Mouse (Mus musculus): ENCODE results near the gene Ripk3. TPM values are rescaled to one million over a fixed set of nuclear protein-coding genes. Genes with fewer than 3 reads are reported as not detected.
A peak's percentile ranks its signal among the peaks of the same experiment; 100 is the strongest.

Ripk3 gene
- polyA plus RNA-seq, 1 experiment from 2014 or later, result 24.1 TPM

DNA sequence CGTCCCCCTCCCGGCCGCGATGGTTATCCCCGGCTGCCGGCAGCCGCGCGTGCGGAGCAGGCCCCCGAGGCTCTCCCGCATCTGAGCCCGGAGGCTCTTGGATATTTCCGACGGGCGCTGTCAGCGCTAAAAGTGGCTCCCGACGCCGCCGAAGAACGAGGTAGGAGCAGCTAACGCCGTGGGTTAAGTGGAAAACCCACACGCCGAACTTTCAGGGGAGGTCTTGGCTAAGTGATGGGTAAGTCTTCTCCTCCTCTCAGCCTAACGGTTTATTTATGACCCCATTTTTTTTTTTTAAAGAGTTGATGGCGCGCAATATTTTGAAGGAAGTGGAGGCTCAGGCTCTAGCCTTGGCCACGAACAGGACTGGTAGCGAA is 42.8 kb downstream of the Ripk3 start:
- under 1% methylated on average over 31 of the region's 31 CpGs for WGBS
- no peaks in the 10 kb centered on the region for H3K9me3 ChIP-seq
- peaks cover 47% of the 10 kb centered on the region for H3K36me3 ChIP-seq (replicated peaks)

GRCm38 (mm10) chr14:55745180-55745860 is 43.3 kb downstream of the Ripk3 start, which contains the start of the genes Dhrs1 and Nop9:
TSS of gene Dhrs1 (minus strand) at chr14:55745690.
TSS of gene Nop9 (plus strand) at chr14:55745693.
- Histone ChIP-seq H3K4me3 (peak within 1 kb of the TSS; percentile 90), H3K27me3 (replicated peaks; ENCODE audit: low read depth, poor library complexity, severe bottlenecking) (no peaks in the 10 kb centered on the region), H3K9me3 (no peaks in the 10 kb centered on the region), H3K36me3 (replicated peaks) (peaks cover 47% of the 10 kb centered on the region), H3K4me1 (peaks cover 35% of the 10 kb centered on the region), H3K27ac (replicated peaks) (peak within 1 kb of the TSS; percentile 85)
- DNase-seq (ENCODE audit: low spot score), result peak; percentile 96
- WGBS, result 2% methylated on average over 48 of the region's 48 CpGs

More for the DNA sequence above, 42.8 kb downstream of the Ripk3 start:
- H3K27ac ChIP-seq (replicated peaks), result peak overlapping the region; percentile 85
- DNase-seq (ENCODE audit: low spot score), result no peak
- peaks cover 35% of the 10 kb centered on the region for H3K4me1 ChIP-seq
- no peaks in the 10 kb centered on the region for H3K27me3 ChIP-seq (replicated peaks; ENCODE audit: low read depth, poor library complexity, severe bottlenecking)
- peak overlapping the region; percentile 90 for H3K4me3 ChIP-seq

DNA sequence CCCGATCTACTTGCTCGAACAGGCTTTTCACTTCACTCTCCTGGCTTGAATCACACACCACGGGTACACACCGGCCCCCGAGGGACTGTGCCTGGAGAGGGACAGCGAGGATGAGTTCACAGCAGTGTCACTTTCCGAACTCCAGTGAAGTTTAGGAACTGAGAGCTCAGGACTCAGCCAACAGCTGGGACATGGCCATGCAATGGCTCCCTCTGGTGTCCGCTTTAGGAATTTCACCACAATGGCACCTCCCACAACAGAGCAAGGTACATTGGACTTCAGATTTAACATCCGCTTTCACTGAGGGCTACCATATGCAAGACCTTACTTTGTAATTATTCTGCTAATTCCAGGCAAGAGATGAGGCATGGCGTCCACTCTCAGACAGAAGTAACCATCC is 45.0 kb downstream of the Ripk3 start:
- Histone ChIP-seq H3K4me3 (peak overlapping the region; percentile 32; the same call in 1 of the 2 replicates), H3K27ac (replicated peaks) (no peak overlapping the region), H3K27me3 (replicated peaks; ENCODE audit: low read depth, poor library complexity, severe bottlenecking) (no peaks in the 10 kb centered on the region), H3K4me1 (peaks cover 35% of the 10 kb centered on the region), H3K9me3 (no peaks in the 10 kb centered on the region), H3K36me3 (replicated peaks) (peaks cover 47% of the 10 kb centered on the region)
- peak; percentile 86 for DNase-seq (ENCODE audit: low spot score)
- 22% methylated on average over 10 of the region's 10 CpGs for WGBS

DNA sequence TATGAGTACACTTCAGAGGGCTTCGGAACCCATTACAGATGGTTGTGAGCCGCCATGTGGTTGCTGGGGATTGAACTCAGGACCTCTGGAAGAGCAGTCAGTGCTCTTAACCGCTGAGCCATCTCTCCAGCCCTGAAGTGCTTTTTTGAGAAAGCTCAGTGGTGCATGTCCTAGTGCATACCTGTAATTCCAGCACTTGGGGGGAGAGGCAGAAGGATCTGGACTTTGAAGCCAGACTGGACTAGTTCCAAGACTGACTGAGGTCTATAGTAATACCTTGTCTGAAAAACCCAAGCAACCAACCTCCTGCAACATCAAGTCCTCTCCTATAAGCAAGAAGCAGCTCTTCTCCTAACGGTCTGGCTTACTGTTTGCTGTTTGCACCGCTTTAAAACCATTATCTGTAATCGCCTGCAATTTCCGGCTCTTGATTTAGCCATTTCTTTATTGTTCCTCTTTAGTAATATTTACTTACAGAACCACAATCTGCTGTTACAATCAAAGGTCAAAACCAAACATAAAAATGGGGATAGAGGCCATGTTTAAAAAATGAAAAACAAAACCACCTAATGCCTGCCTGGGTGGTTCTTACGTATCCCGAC is 51.5 kb downstream of the Ripk3 start:
- H3K4me3 ChIP-seq, result no peak overlapping the region
- H3K36me3 ChIP-seq (replicated peaks), result peaks cover 34% of the 10 kb centered on the region
- H3K27ac ChIP-seq (replicated peaks), result no peak overlapping the region
- no peak for DNase-seq (ENCODE audit: low spot score)
- no peaks in the 10 kb centered on the region for H3K4me1 ChIP-seq
- no peaks in the 10 kb centered on the region for H3K27me3 ChIP-seq (replicated peaks; ENCODE audit: low read depth, poor library complexity, severe bottlenecking)
- H3K9me3 ChIP-seq, result no peaks in the 10 kb centered on the region
- WGBS, result 88% methylated on average over 9 of the region's 9 CpGs

GRCm38 (mm10) chr14:55735758-55736157 is 52.9 kb downstream of the Ripk3 start:
- WGBS, result 89% methylated on average over 4 of the region's 4 CpGs
- no peak overlapping the region for H3K27ac ChIP-seq (replicated peaks)

DNA sequence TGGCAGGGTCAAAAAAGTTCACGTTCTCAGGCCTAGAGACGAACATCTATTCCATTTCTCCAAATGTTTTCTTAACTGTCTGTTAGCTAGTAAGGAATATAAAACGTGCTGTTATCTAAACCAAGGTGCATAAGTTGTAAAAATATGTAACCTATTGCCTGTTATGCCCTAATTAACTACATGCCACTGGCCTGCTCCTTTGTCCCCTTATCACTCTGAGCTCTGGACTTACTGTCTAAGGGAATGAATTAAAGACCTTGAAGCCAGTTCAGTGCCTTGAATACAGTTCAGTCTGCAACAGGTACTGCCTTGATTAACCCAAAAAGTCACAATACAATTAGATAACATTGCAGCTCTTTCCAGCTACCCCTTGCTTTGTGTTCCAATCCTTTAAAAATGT is 53.3 kb downstream of the Ripk3 start:
- 79% methylated on average over 3 of the region's 3 CpGs for WGBS

More at GRCm38 (mm10) chr14:55735758-55736157, 52.9 kb downstream of the Ripk3 start:
- DNase-seq (ENCODE audit: low spot score), result no peak
- H3K36me3 ChIP-seq (replicated peaks), result peaks cover 27% of the 10 kb centered on the region
- no peaks in the 10 kb centered on the region for H3K9me3 ChIP-seq
- 0 out of 2 replicates have a peak, but pooled peaks cover 2% of the 10 kb centered on the region for H3K27me3 ChIP-seq (replicated peaks; ENCODE audit: low read depth, poor library complexity, severe bottlenecking)
- no peak overlapping the region for H3K4me3 ChIP-seq
- no peaks in the 10 kb centered on the region for H3K4me1 ChIP-seq

More for the DNA sequence above, 53.3 kb downstream of the Ripk3 start:
- no peak for DNase-seq (ENCODE audit: low spot score)
- no peaks in the 10 kb centered on the region for H3K4me1 ChIP-seq
- H3K27ac ChIP-seq (replicated peaks), result no peak overlapping the region
- H3K36me3 ChIP-seq (replicated peaks), result peaks cover 23% of the 10 kb centered on the region
- no peak overlapping the region for H3K4me3 ChIP-seq
- no peaks in the 10 kb centered on the region for H3K9me3 ChIP-seq
- 0 out of 2 replicates have a peak, but pooled peaks cover 3% of the 10 kb centered on the region for H3K27me3 ChIP-seq (replicated peaks; ENCODE audit: low read depth, poor library complexity, severe bottlenecking)

Other genes starting within 250 kb of the Ripk3 start
- gene Pck2, start 248.6 kb downstream of the Ripk3 start, polyA plus RNA-seq (2016; fragmentation: Nextera tagmentation; extraction: Ambion mirVana), result 20.7 and 23.6 TPM in 2 replicates
- 65.9 and 74.1 TPM in 2 replicates for gene Dcaf11, start 228.9 kb downstream of the Ripk3 start, polyA plus RNA-seq (2016; fragmentation: Nextera tagmentation; extraction: Ambion mirVana)
- gene A730061H03Rik, start 228.5 kb downstream of the Ripk3 start, polyA plus RNA-seq (2016; fragmentation: Nextera tagmentation; extraction: Ambion mirVana), result not detected in 2 replicates
- gene Fitm1, start 213.2 kb downstream of the Ripk3 start, polyA plus RNA-seq (2016; fragmentation: Nextera tagmentation; extraction: Ambion mirVana), result 0.62 and 1.1 TPM in 2 replicates
- 105 and 108 TPM in 2 replicates for gene Psme1, start 210.7 kb downstream of the Ripk3 start, polyA plus RNA-seq (2016; fragmentation: Nextera tagmentation; extraction: Ambion mirVana)
- 6.0 and 6.6 TPM in 2 replicates for gene Emc9, start 203.6 kb downstream of the Ripk3 start, polyA plus RNA-seq (2016; fragmentation: Nextera tagmentation; extraction: Ambion mirVana)
- gene Psme2, start 197.8 kb downstream of the Ripk3 start, polyA plus RNA-seq (2016; fragmentation: Nextera tagmentation; extraction: Ambion mirVana), result 173 and 186 TPM in 2 replicates
- gene Rnf31, start 197.2 kb downstream of the Ripk3 start, polyA plus RNA-seq (2016; fragmentation: Nextera tagmentation; extraction: Ambion mirVana), result 18.6 and 21.4 TPM in 2 replicates
- 7.2 and 8.0 TPM in 2 replicates for gene Irf9, start 185.3 kb downstream of the Ripk3 start, polyA plus RNA-seq (2016; fragmentation: Nextera tagmentation; extraction: Ambion mirVana)
- gene Rec8, start 170.8 kb downstream of the Ripk3 start, polyA plus RNA-seq (2016; fragmentation: Nextera tagmentation; extraction: Ambion mirVana), result 6.5 and 7.1 TPM in 2 replicates
- 118 and 126 TPM in 2 replicates for gene Ipo4, start 152.9 kb downstream of the Ripk3 start, polyA plus RNA-seq (2016; fragmentation: Nextera tagmentation; extraction: Ambion mirVana)
- gene Gm49378, start 151.0 kb downstream of the Ripk3 start, polyA plus RNA-seq (2016; fragmentation: Nextera tagmentation; extraction: Ambion mirVana), result 0.89 and 1.4 TPM in 2 replicates
- 78.3 and 79.3 TPM in 2 replicates for gene Tm9sf1, start 145.1 kb downstream of the Ripk3 start, polyA plus RNA-seq (2016; fragmentation: Nextera tagmentation; extraction: Ambion mirVana)
- gene Tssk4, start 138.7 kb downstream of the Ripk3 start, polyA plus RNA-seq (2016; fragmentation: Nextera tagmentation; extraction: Ambion mirVana), result 0.74 and 0.82 TPM in 2 replicates
- gene Mdp1, start 128.4 kb downstream of the Ripk3 start, polyA plus RNA-seq (2016; fragmentation: Nextera tagmentation; extraction: Ambion mirVana), result 62.1 and 66.3 TPM in 2 replicates
- 60.7 and 64.7 TPM in 2 replicates for gene Gmpr2, start 116.9 kb downstream of the Ripk3 start, polyA plus RNA-seq (2016; fragmentation: Nextera tagmentation; extraction: Ambion mirVana)
- 628 and 638 TPM in 2 replicates for gene Nedd8, start 116.7 kb downstream of the Ripk3 start, polyA plus RNA-seq (2016; fragmentation: Nextera tagmentation; extraction: Ambion mirVana)
- 65.8 and 69.2 TPM in 2 replicates for gene Tinf2, start 107.0 kb downstream of the Ripk3 start, polyA plus RNA-seq (2016; fragmentation: Nextera tagmentation; extraction: Ambion mirVana)
- 0.70 and 0.90 TPM in 2 replicates for gene Tgm1, start 74.9 kb downstream of the Ripk3 start, polyA plus RNA-seq (2016; fragmentation: Nextera tagmentation; extraction: Ambion mirVana)
- 29.7 and 35.3 TPM in 2 replicates for gene Rabggta, start 66.6 kb downstream of the Ripk3 start, polyA plus RNA-seq (2016; fragmentation: Nextera tagmentation; extraction: Ambion mirVana)
- gene Dhrs1, start 43.2 kb downstream of the Ripk3 start, polyA plus RNA-seq (2016; fragmentation: Nextera tagmentation; extraction: Ambion mirVana), result 57.4 and 69.6 TPM in 2 replicates
- gene Nop9, start 43.2 kb downstream of the Ripk3 start, polyA plus RNA-seq (2016; fragmentation: Nextera tagmentation; extraction: Ambion mirVana), result 59.1 and 64.5 TPM in 2 replicates
- 0.16 TPM in 1 of 2 replicates, not detected in the other for gene Cideb, start 30.4 kb downstream of the Ripk3 start, polyA plus RNA-seq (2016; fragmentation: Nextera tagmentation; extraction: Ambion mirVana)
- 0.13 and 0.39 TPM in 2 replicates for gene Ltb4r2, start 27.4 kb downstream of the Ripk3 start, polyA plus RNA-seq (2016; fragmentation: Nextera tagmentation; extraction: Ambion mirVana)
- gene Ltb4r1, start 22.9 kb downstream of the Ripk3 start, polyA plus RNA-seq (2016; fragmentation: Nextera tagmentation; extraction: Ambion mirVana), result 0.10 and 0.35 TPM in 2 replicates
- 10.7 and 11.4 TPM in 2 replicates for gene Adcy4, start 4.8 kb downstream of the Ripk3 start, polyA plus RNA-seq (2016; fragmentation: Nextera tagmentation; extraction: Ambion mirVana)
- 94.5 and 113 TPM in 2 replicates for gene Nfatc4, start 34.3 kb upstream of the Ripk3 start, polyA plus RNA-seq (2016; fragmentation: Nextera tagmentation; extraction: Ambion mirVana)
- gene Nynrin, start 65.1 kb upstream of the Ripk3 start, polyA plus RNA-seq (2016; fragmentation: Nextera tagmentation; extraction: Ambion mirVana), result 36.0 and 38.1 TPM in 2 replicates
- 0.09 and 0.15 TPM in 2 replicates for gene Cbln3, start 95.5 kb upstream of the Ripk3 start, polyA plus RNA-seq (2016; fragmentation: Nextera tagmentation; extraction: Ambion mirVana)
- gene Khnyn, start 96.1 kb upstream of the Ripk3 start, polyA plus RNA-seq (2016; fragmentation: Nextera tagmentation; extraction: Ambion mirVana), result 31.0 and 33.0 TPM in 2 replicates
- gene Sdr39u1, start 111.4 kb upstream of the Ripk3 start, polyA plus RNA-seq (2016; fragmentation: Nextera tagmentation; extraction: Ambion mirVana), result 45.5 and 57.5 TPM in 2 replicates
- not detected in 2 replicates for gene Cma1, start 155.8 kb upstream of the Ripk3 start, polyA plus RNA-seq (2016; fragmentation: Nextera tagmentation; extraction: Ambion mirVana)
- gene Cma2, start 162.1 kb upstream of the Ripk3 start, polyA plus RNA-seq (2016; fragmentation: Nextera tagmentation; extraction: Ambion mirVana), result not detected in 2 replicates
- gene Mcpt1, start 229.1 kb upstream of the Ripk3 start, polyA plus RNA-seq (2016; fragmentation: Nextera tagmentation; extraction: Ambion mirVana), result not detected in 2 replicates
- not detected in 2 replicates for gene Mcpt9, start 241.6 kb upstream of the Ripk3 start, polyA plus RNA-seq (2016; fragmentation: Nextera tagmentation; extraction: Ambion mirVana)

Measured in embryonic facial prominence, embryonic 10.5 days (tissue).